Mouse (Mus musculus) CH12.LX (cell line): ENCODE data around the gene Lrrc26. TPM values are rescaled to one million over a fixed set of nuclear protein-coding genes. Genes with fewer than 3 reads are reported as not detected.

ENCODE experiments used
- DNase-seq: peaks from one replicate; pipeline ENCODE4 v3.0.0-alpha.2; 2013; ENCODE audit errors: extremely low read depth
- H3K27ac ChIP-seq: 2 replicates; pipeline ENCODE4 v1.5.1; 2012; ENCODE audit warnings: low read depth, mild to moderate bottlenecking, control low read depth, moderate library complexity; ENCODE audit not compliant: insufficient read depth
- H3K27me3 ChIP-seq: replicated peaks from 2 replicates; pipeline ENCODE3; 2012; ENCODE audit warnings: inconsistent platforms
- H3K36me3 ChIP-seq, 2 experiments: replicated peaks in 1 of 2; 2 replicates each; pipeline versions ENCODE3 to v1.6.1; 2012; ENCODE audit warnings: inconsistent platforms in 1 of 2, low read length in 1 of 2, mild to moderate bottlenecking in 1 of 2, mixed read lengths in 1 of 2, moderate library complexity in 1 of 2; ENCODE audit not compliant: control insufficient read depth in 1 of 2, insufficient read depth in 1 of 2
- H3K4me1 ChIP-seq, 2 experiments: 2 replicates each; pipeline ENCODE4 v1.6.1; 2012; ENCODE audit warnings: inconsistent platforms in 1 of 2, moderate library complexity in 1 of 2; ENCODE audit not compliant: insufficient read depth in 2 of 2, control insufficient read depth in 1 of 2
- H3K4me2 ChIP-seq: 2 replicates; pipeline ENCODE4 v1.6.1; 2012; ENCODE audit warnings: low read depth, mild to moderate bottlenecking, control low read depth; ENCODE audit not compliant: poor library complexity, insufficient read depth, severe bottlenecking
- H3K4me3 ChIP-seq, 3 experiments: fragments of 150-350 bp in 1 of 3; sonication (generic) in 1 of 3; replicated peaks in 1 of 3; 2 replicates each; pipeline versions ENCODE3 to v1.5.1; 2011 to 2012; ENCODE audit warnings: low read depth in 2 of 3, low read length in 2 of 3, mild to moderate bottlenecking in 2 of 3, moderate library complexity in 2 of 3, control low read depth in 1 of 3, improper control_type of control experiment in 1 of 3, inconsistent platforms in 1 of 3, mixed read lengths in 1 of 3; ENCODE audit not compliant: poor library complexity in 1 of 3
- H3K79me2 ChIP-seq: replicated peaks from 2 replicates; pipeline ENCODE4 v1.6.1; 2012; ENCODE audit warnings: mild to moderate bottlenecking, moderate library complexity; ENCODE audit not compliant: control insufficient read depth, poor library complexity, insufficient read depth, severe bottlenecking; ENCODE audit errors: extremely low read depth
- H3K9ac ChIP-seq: 2 replicates; pipeline ENCODE4 v1.6.1; 2012; ENCODE audit warnings: low read depth, mild to moderate bottlenecking, control low read depth, moderate library complexity; ENCODE audit not compliant: insufficient read depth
- H3K9me3 ChIP-seq: replicated peaks from 2 replicates; pipeline ENCODE3; 2012; ENCODE audit warnings: low read length, inconsistent platforms, mixed read lengths
- BHLHE40 ChIP-seq: IDR thresholded peaks from 2 replicates; pipeline ENCODE4 v1.6.1; 2011; ENCODE audit warnings: mild to moderate bottlenecking, low read depth, low read length, improper control_type of control experiment
- ETS1 ChIP-seq: conservative IDR thresholded peaks from 2 replicates; pipeline ENCODE4 v1.6.1; 2012; ENCODE audit warnings: low read depth, mild to moderate bottlenecking, inconsistent platforms, low read length, improper control_type of control experiment, moderate library complexity
- HCFC1 ChIP-seq: IDR thresholded peaks from 2 replicates; pipeline ENCODE4 v1.6.1; 2012; ENCODE audit warnings: low read depth, mild to moderate bottlenecking, inconsistent platforms, low read length, improper control_type of control experiment
- MAZ ChIP-seq: IDR thresholded peaks from 2 replicates; pipeline ENCODE4 v1.6.1; 2012; ENCODE audit warnings: low read depth, mild to moderate bottlenecking, inconsistent platforms, low read length, improper control_type of control experiment, moderate library complexity
- MYC ChIP-seq: IDR thresholded peaks from 2 replicates; pipeline ENCODE4 v1.6.1; 2011; ENCODE audit warnings: low read depth, mild to moderate bottlenecking, improper control_type of control experiment, low read length
- NELFE ChIP-seq: IDR thresholded peaks from 2 replicates; pipeline ENCODE4 v1.6.1; 2011; ENCODE audit warnings: low read depth, low read length, improper control_type of control experiment
- POLR2A ChIP-seq: IDR thresholded peaks from 2 replicates; pipeline ENCODE4 v1.6.1; 2011; ENCODE audit warnings: low read depth, mild to moderate bottlenecking, improper control_type of control experiment, low read length
- POLR2AphosphoS2 ChIP-seq: IDR thresholded peaks from 2 replicates; pipeline ENCODE4 v1.6.1; 2011; ENCODE audit warnings: low read depth, low read length, improper control_type of control experiment
- RCOR1 ChIP-seq: conservative IDR thresholded peaks from 2 replicates; pipeline ENCODE4 v1.6.1; 2012; ENCODE audit warnings: low read depth, mild to moderate bottlenecking, inconsistent platforms, low read length, improper control_type of control experiment
- SMC3 ChIP-seq: IDR thresholded peaks from 2 replicates; pipeline ENCODE4 v1.6.1; 2011; ENCODE audit warnings: low read depth, low read length, improper control_type of control experiment
- TBP ChIP-seq: conservative IDR thresholded peaks from 2 replicates; pipeline ENCODE4 v1.6.1; 2011; ENCODE audit warnings: low read depth, low read length, improper control_type of control experiment
- TCF12 ChIP-seq: IDR thresholded peaks from 2 replicates; pipeline ENCODE4 v1.6.1; 2014; ENCODE audit warnings: low read depth, mild to moderate bottlenecking, inconsistent platforms, low read length, improper control_type of control experiment
- UBTF ChIP-seq: IDR thresholded peaks from 2 replicates; pipeline ENCODE4 v1.6.1; 2012; ENCODE audit warnings: low read depth, mild to moderate bottlenecking, inconsistent platforms, low read length, improper control_type of control experiment, moderate library complexity
- ZKSCAN1 ChIP-seq: IDR thresholded peaks from 2 replicates; pipeline ENCODE4 v1.6.1; 2012; ENCODE audit warnings: low read depth, inconsistent platforms, low read length, improper control_type of control experiment, borderline replicate concordance
- ZMIZ1 ChIP-seq: IDR thresholded peaks from 2 replicates; pipeline ENCODE4 v1.6.1; 2012; ENCODE audit warnings: low read depth, mild to moderate bottlenecking, inconsistent platforms, low read length, improper control_type of control experiment
- ZNF384 ChIP-seq: IDR thresholded peaks from 2 replicates; pipeline ENCODE4 v1.6.1; 2012; ENCODE audit warnings: low read depth, low read length, improper control_type of control experiment, inconsistent platforms
- dilution Hi-C: fragments of 300-500 bp; cut with MboI; formaldehyde crosslinking; loops from 2 replicates; pipeline ENCODE4 v1.14.3; 2020; ENCODE audit warnings: low sequenced_read_pairs; ENCODE audit not compliant: extremely low pct_unique_long_range_greater_than_20kb, extremely low pct_ligation_motif_present
- in situ Hi-C: fragments of 300-500 bp; cut with MboI; formaldehyde crosslinking; loops from 3 replicates; pipeline ENCODE4 v1.14.3; 2019; ENCODE audit warnings: low sequenced_read_pairs, low pct_ligation_motif_present, low pct_unique_long_range_greater_than_20kb, mixed read lengths
- polyA plus RNA-seq: library from polyadenylated mRNA; unstranded; fragments of >175 nt; gene quantifications from 2 replicates; pipeline ENCODE4 v1.2.1, GENCODE M21; 2012; ENCODE audit warnings: low read depth; ENCODE audit not compliant: insufficient read length
- total RNA-seq, 2 experiments: library from RNA; depleted of rRNA; stranded (reverse); fragments of 300-350 nt in 1 of 2; fragments of >200 nt in 1 of 2; gene quantifications; 2 replicates each; pipeline ENCODE4 v1.2.3; 2012 to 2014

Lrrc26 gene
- total and polyA plus RNA-seq, 3 experiments = not detected

GRCm38 (mm10) chr2:25242101-25242506 is 47.6 kb upstream of the Lrrc26 start, which contains the start of the genes Rnf208 and Cysrt1:
Rnf208 (plus strand) TSS chr2:25242255.
Cysrt1 (minus strand) TSS chr2:25242452.
- H3K79me2 ChIP-seq = no peaks in the 10 kb centered on the region
- peaks cover 8 to 16% of the 10 kb centered on the region in 2 experiments for H3K4me1 ChIP-seq
- dilution Hi-C loops (no loop called here), in situ Hi-C loops (no loop called here)
- no peak within 1 kb of the TSS for H3K27ac ChIP-seq
- no peak for DNase-seq
- peaks cover 39% of the 10 kb centered on the region for H3K27me3 ChIP-seq
- H3K9ac ChIP-seq = peak within 1 kb of the TSS; percentile 16; the same call in 1 of the 2 replicates
- peak within 1 kb of the TSS; percentile 89 for H3K4me2 ChIP-seq
- TF ChIP-seq TCF12 (no peak), MYC (no peak), ZMIZ1 (no peak), BHLHE40 (no peak), UBTF (no peak), TBP (no peak), POLR2AphosphoS2 (no peak), RCOR1 (no peak), POLR2A (no peak), ZNF384 (no peak), HCFC1 (no peak), MAZ (no peak), SMC3 (no peak)
- no peaks in the 10 kb centered on the region for H3K9me3 ChIP-seq
- H3K4me3 ChIP-seq = peak within 1 kb of the TSS; percentile 29 to 62 (median 49)
- H3K36me3 ChIP-seq = peaks cover 22 to 37% of the 10 kb centered on the region in 2 experiments

DNA sequence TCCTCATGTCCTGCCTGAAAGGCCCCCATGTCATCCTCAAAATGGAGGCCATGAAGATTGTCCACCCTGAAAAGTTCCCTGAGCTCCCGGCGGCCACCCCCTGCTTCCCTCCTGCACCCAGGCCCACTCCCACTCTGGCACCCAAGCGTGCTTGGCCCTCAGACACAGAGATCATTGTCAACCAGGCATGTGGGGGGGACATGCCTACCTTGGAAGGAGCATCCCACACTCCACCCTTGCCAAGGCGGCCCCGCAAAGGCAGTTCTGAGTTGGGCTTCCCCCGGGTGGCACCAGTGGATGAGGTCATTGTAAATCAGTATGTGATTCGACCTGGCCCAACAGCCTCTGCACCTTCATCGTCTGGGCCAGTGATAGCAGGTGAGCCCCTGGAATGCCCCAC is 46.4 kb upstream of the Lrrc26 start:
- Histone ChIP-seq H3K79me2 (no peaks in the 10 kb centered on the region), H3K4me2 (no peak overlapping the region), H3K9me3 (no peaks in the 10 kb centered on the region), H3K9ac (no peak overlapping the region), H3K36me3 (peaks cover 35 to 50% of the 10 kb centered on the region in 2 experiments), H3K4me1 (peaks cover 8 to 16% of the 10 kb centered on the region in 2 experiments), H3K27ac (no peak overlapping the region), H3K4me3 (no peak overlapping the region), H3K27me3 (peaks cover 26% of the 10 kb centered on the region)
- DNase-seq = no peak
- in situ Hi-C loops = no loop called here
- no peak for TF ChIP-seq ETS1
- no peak for TF ChIP-seq RCOR1
- TF ChIP-seq HCFC1 = no peak
- no peak for TF ChIP-seq ZKSCAN1
- no peak for TF ChIP-seq ZNF384
- TF ChIP-seq NELFE = no peak
- dilution Hi-C loops = no loop called here
